Mouse (Mus musculus) midbrain, embryonic 13.5 days (tissue): ENCODE data around the gene Ankrd17. TPM values are rescaled to one million over a fixed set of nuclear protein-coding genes. Genes with fewer than 3 reads are reported as not detected.

Experiments
- ATAC-seq: fragments of 200-750 bp; cut with Nextera tagmentation; 2 replicates; pipeline ENCODE4 v1.8.0; 2017; ENCODE audit warnings: mild to moderate bottlenecking, moderate TSS enrichment, moderate library complexity
- H3K27ac ChIP-seq: fragments of 300-500 bp; sonication (generic); 2 replicates; pipeline ENCODE4 v1.5.1; 2015; ENCODE audit warnings: inconsistent platforms, mild to moderate bottlenecking, moderate library complexity
- H3K27me3 ChIP-seq: fragments of 300-500 bp; sonication (generic); 2 replicates; pipeline ENCODE4 v1.6.1; 2015; ENCODE audit warnings: mild to moderate bottlenecking, inconsistent platforms
- H3K36me3 ChIP-seq: fragments of 300-500 bp; sonication (generic); 2 replicates; pipeline ENCODE4 v1.6.1; 2015; ENCODE audit warnings: mild to moderate bottlenecking, inconsistent platforms
- H3K4me1 ChIP-seq: fragments of 300-500 bp; sonication (generic); replicated peaks from 2 replicates; pipeline ENCODE4 v1.6.1; 2015; ENCODE audit warnings: inconsistent platforms
- H3K4me2 ChIP-seq: fragments of 300-500 bp; sonication (generic); replicated peaks from 2 replicates; pipeline ENCODE4 v1.6.1; 2015; ENCODE audit warnings: moderate library complexity, mild to moderate bottlenecking, inconsistent platforms
- H3K4me3 ChIP-seq: fragments of 300-500 bp; sonication (generic); replicated peaks from 2 replicates; pipeline ENCODE4 v1.5.1; 2015; ENCODE audit warnings: mild to moderate bottlenecking, inconsistent platforms
- H3K9ac ChIP-seq: fragments of 300-500 bp; sonication (generic); replicated peaks from 2 replicates; pipeline ENCODE4 v1.6.1; 2015; ENCODE audit warnings: mild to moderate bottlenecking, inconsistent platforms
- H3K9me3 ChIP-seq: fragments of 300-500 bp; sonication (generic); 2 replicates; pipeline ENCODE4 v1.6.1; 2016; ENCODE audit warnings: mild to moderate bottlenecking, inconsistent platforms
- WGBS: fragments of 180-500 bp; shearing (Covaris S2); methylation state at CpG from one replicate; pipeline ENCODE4 v1.1.7; 2015; 5-methylcytosine and 5-hydroxymethylcytosine counted together
- polyA plus RNA-seq: library from polyadenylated mRNA; unstranded; fragments of >200 nt; fragmentation: Nextera tagmentation; extraction: Ambion mirVana; gene quantifications from 2 replicates; pipeline ENCODE4 v1.2.1, GENCODE M21; 2015

Gene Ankrd17
- 31.5 and 32.2 TPM in 2 replicates for polyA plus RNA-seq

GRCm38 (mm10) chr5:90366121-90367066 lies at the start of gene Ankrd17:
Gene Ankrd17 (minus strand): TSS chr5:90366577.
- H3K4me1 ChIP-seq = peaks cover 40% of the 10 kb centered on the region
- no peaks in the 10 kb centered on the region for H3K36me3 ChIP-seq
- peak within 1 kb of the TSS; percentile 91 for H3K4me3 ChIP-seq
- H3K9ac ChIP-seq = peak within 1 kb of the TSS; percentile 97
- peak; percentile 95 for ATAC-seq
- WGBS = under 1% methylated on average over 54 of the region's 104 CpGs
- H3K27ac ChIP-seq = peak within 1 kb of the TSS; percentile 99
- no peaks in the 10 kb centered on the region for H3K27me3 ChIP-seq
- no peaks in the 10 kb centered on the region for H3K9me3 ChIP-seq
- peak within 1 kb of the TSS; percentile 84 for H3K4me2 ChIP-seq

GRCm38 (mm10) chr5:90414925-90415295 lies 48.5 kb upstream of the Ankrd17 start:
- WGBS = 57% methylated on average over 6 of the region's 6 CpGs
- Histone ChIP-seq H3K36me3 (no peaks in the 10 kb centered on the region), H3K27ac (no peak overlapping the region), H3K4me1 (no peaks in the 10 kb centered on the region; the same call in 1 of the 2 replicates), H3K27me3 (no peaks in the 10 kb centered on the region), H3K9ac (no peak overlapping the region), H3K4me3 (no peak overlapping the region), H3K9me3 (no peaks in the 10 kb centered on the region), H3K4me2 (no peak overlapping the region)
- no peak for ATAC-seq

GRCm38 (mm10) chr5:90414142-90414924 lies 48.0 kb upstream of the Ankrd17 start:
- H3K36me3 ChIP-seq = no peaks in the 10 kb centered on the region
- H3K9ac ChIP-seq = no peak overlapping the region
- H3K4me1 ChIP-seq = no peaks in the 10 kb centered on the region; the same call in 1 of the 2 replicates
- WGBS = 85% methylated on average over 8 of the region's 8 CpGs
- no peak overlapping the region for H3K27ac ChIP-seq
- no peaks in the 10 kb centered on the region for H3K9me3 ChIP-seq
- no peaks in the 10 kb centered on the region for H3K27me3 ChIP-seq
- no peak overlapping the region for H3K4me2 ChIP-seq
- H3K4me3 ChIP-seq = no peak overlapping the region
- no peak for ATAC-seq

- no peak for ATAC-seq
- no peaks in the 10 kb centered on the region for H3K36me3 ChIP-seq
- no peak overlapping the region for H3K4me2 ChIP-seq
- H3K27me3 ChIP-seq = no peaks in the 10 kb centered on the region
- WGBS = 96% methylated on average over 4 of the region's 4 CpGs
- H3K27ac ChIP-seq = no peak overlapping the region
- no peaks in the 10 kb centered on the region for H3K9me3 ChIP-seq
- H3K4me1 ChIP-seq = no peaks in the 10 kb centered on the region
- H3K4me3 ChIP-seq = no peak overlapping the region
- no peak overlapping the region for H3K9ac ChIP-seq
These were observed 38.8 kb upstream of the Ankrd17 start for GRCm38 (mm10) chr5:90405210-90405609.

GRCm38 (mm10) chr5:90396817-90397216 lies 30.4 kb upstream of the Ankrd17 start:
- Histone ChIP-seq H3K9me3 (no peaks in the 10 kb centered on the region), H3K9ac (no peak overlapping the region), H3K4me3 (no peak overlapping the region), H3K4me1 (no peaks in the 10 kb centered on the region), H3K4me2 (no peak overlapping the region), H3K27ac (no peak overlapping the region), H3K36me3 (no peaks in the 10 kb centered on the region), H3K27me3 (no peaks in the 10 kb centered on the region)
- no peak for ATAC-seq
- 89% methylated on average over 4 of the region's 4 CpGs for WGBS

GRCm38 (mm10) chr5:90394322-90394721 lies 27.9 kb upstream of the Ankrd17 start:
- no peak overlapping the region for H3K4me2 ChIP-seq
- H3K27me3 ChIP-seq = no peaks in the 10 kb centered on the region
- H3K9me3 ChIP-seq = no peaks in the 10 kb centered on the region
- ATAC-seq = no peak
- no peaks in the 10 kb centered on the region for H3K4me1 ChIP-seq
- no peak overlapping the region for H3K4me3 ChIP-seq
- H3K36me3 ChIP-seq = no peaks in the 10 kb centered on the region
- WGBS = 75% methylated on average over 4 of the region's 4 CpGs
- H3K27ac ChIP-seq = no peak overlapping the region
- no peak overlapping the region for H3K9ac ChIP-seq

- no peaks in the 10 kb centered on the region for H3K4me1 ChIP-seq
- ATAC-seq = no peak
- H3K36me3 ChIP-seq = no peaks in the 10 kb centered on the region
- no peaks in the 10 kb centered on the region for H3K27me3 ChIP-seq
- no peak overlapping the region for H3K27ac ChIP-seq
- H3K4me3 ChIP-seq = no peak overlapping the region
- H3K4me2 ChIP-seq = no peak overlapping the region
- no peaks in the 10 kb centered on the region for H3K9me3 ChIP-seq
- WGBS = 77% methylated on average over 5 of the region's 5 CpGs
- no peak overlapping the region for H3K9ac ChIP-seq
These were observed 27.4 kb upstream of the Ankrd17 start for GRCm38 (mm10) chr5:90393764-90394163.

GRCm38 (mm10) chr5:90383080-90383479 lies 16.7 kb upstream of the Ankrd17 start:
- 42% methylated on average over 1 of the region's 1 CpGs for WGBS

GRCm38 (mm10) chr5:90381458-90381857 lies 15.1 kb upstream of the Ankrd17 start:
- no peak for ATAC-seq

More at GRCm38 (mm10) chr5:90383080-90383479, 16.7 kb upstream of the Ankrd17 start:
- H3K27ac ChIP-seq = no peak overlapping the region
- H3K4me3 ChIP-seq = no peak overlapping the region
- no peaks in the 10 kb centered on the region for H3K9me3 ChIP-seq
- no peak overlapping the region for H3K9ac ChIP-seq
- H3K4me1 ChIP-seq = no peaks in the 10 kb centered on the region
- no peaks in the 10 kb centered on the region for H3K36me3 ChIP-seq
- H3K27me3 ChIP-seq = no peaks in the 10 kb centered on the region
- ATAC-seq = no peak
- H3K4me2 ChIP-seq = no peak overlapping the region

GRCm38 (mm10) chr5:90373708-90374107 lies 7.3 kb upstream of the Ankrd17 start:
- H3K36me3 ChIP-seq = no peaks in the 10 kb centered on the region
- H3K9me3 ChIP-seq = no peaks in the 10 kb centered on the region
- no peaks in the 10 kb centered on the region for H3K27me3 ChIP-seq
- no peak overlapping the region for H3K4me3 ChIP-seq
- no peak overlapping the region for H3K27ac ChIP-seq
- no peaks in the 10 kb centered on the region for H3K4me1 ChIP-seq
- no peak overlapping the region for H3K9ac ChIP-seq
- no peak overlapping the region for H3K4me2 ChIP-seq
- no peak for ATAC-seq
- WGBS = 94% methylated on average over 4 of the region's 4 CpGs

More at GRCm38 (mm10) chr5:90381458-90381857, 15.1 kb upstream of the Ankrd17 start:
- no peak overlapping the region for H3K4me3 ChIP-seq
- H3K4me1 ChIP-seq = no peaks in the 10 kb centered on the region
- H3K27ac ChIP-seq = no peak overlapping the region
- H3K27me3 ChIP-seq = no peaks in the 10 kb centered on the region
- H3K36me3 ChIP-seq = no peaks in the 10 kb centered on the region
- no peak overlapping the region for H3K4me2 ChIP-seq
- no peak overlapping the region for H3K9ac ChIP-seq
- H3K9me3 ChIP-seq = no peaks in the 10 kb centered on the region
- 82% methylated on average over 4 of the region's 4 CpGs for WGBS

- Histone ChIP-seq H3K9ac (no peak overlapping the region), H3K36me3 (no peaks in the 10 kb centered on the region), H3K4me1 (peaks cover 10% of the 10 kb centered on the region), H3K4me2 (no peak overlapping the region), H3K27me3 (no peaks in the 10 kb centered on the region), H3K4me3 (no peak overlapping the region), H3K9me3 (no peaks in the 10 kb centered on the region), H3K27ac (no peak overlapping the region)
- WGBS = 84% methylated on average over 5 of the region's 5 CpGs
- no peak for ATAC-seq
These were observed 4.0 kb upstream of the Ankrd17 start for GRCm38 (mm10) chr5:90370401-90370800.

- 3% methylated on average over 7 of the region's 7 CpGs for WGBS
- Histone ChIP-seq H3K36me3 (no peaks in the 10 kb centered on the region), H3K9me3 (no peaks in the 10 kb centered on the region), H3K27ac (peak within 1 kb of the TSS; percentile 99), H3K4me3 (peak within 1 kb of the TSS; percentile 91), H3K4me2 (peak within 1 kb of the TSS; percentile 84), H3K4me1 (peaks cover 35% of the 10 kb centered on the region), H3K27me3 (no peaks in the 10 kb centered on the region), H3K9ac (peak within 1 kb of the TSS; percentile 97)
- ATAC-seq = no peak
These were observed 608 bp upstream of the Ankrd17 start, which contains the start of gene Gm9958 for GRCm38 (mm10) chr5:90367067-90367303. Gene Gm9958 (plus strand): TSS chr5:90367204.
